ENCODE assay signal across 11 mouse cellular contexts in the genomic region with DNA sequence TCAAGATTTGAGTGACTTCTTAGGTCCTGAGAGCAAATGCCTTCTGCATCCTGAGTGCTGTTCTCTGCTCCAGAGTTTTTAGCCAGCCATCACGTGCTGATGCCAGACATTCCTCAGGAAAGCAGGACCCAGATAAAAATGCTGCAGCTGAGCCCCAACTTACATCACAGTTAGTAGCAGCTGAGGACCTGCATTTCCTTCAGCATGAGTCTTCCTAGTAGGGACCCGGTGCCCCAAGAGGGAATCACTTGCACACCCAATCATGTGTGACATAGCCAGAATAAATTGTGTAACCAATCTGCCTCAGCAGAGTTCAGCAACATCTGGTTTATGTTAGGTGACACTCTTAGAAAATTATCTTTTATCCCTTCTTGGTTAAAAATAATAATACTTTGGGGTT. TPM values are rescaled to one million over a fixed set of nuclear protein-coding genes. Genes with fewer than 3 reads are reported as not detected.
A peak's percentile ranks its signal among the peaks of the same experiment; 100 is the strongest.
DNase-seq lines count a peak whose midpoint lies in the region; ATAC-seq and TF ChIP-seq lines count a peak whose summit lies in the region.
"Had no signal": no experiment of that assay in that cellular context is flagged by ENCODE, and none has a peak within 500 bp of the region (broad histone marks: within the 10 kb centered on the region; RNA-seq: fewer than 3 reads in every experiment).

No protein-coding gene starts in this region.

- no peaks in the 10 kb centered on the region for H3K27me3 ChIP-seq in heart, postnatal 0 days (ENCODE audit: control insufficient read depth, insufficient read depth, low read length)
- H3K27me3 ChIP-seq in intestine, embryonic 16.5 days (replicated peaks; ENCODE audit: control insufficient read depth, insufficient read depth, low read length): no peaks in the 10 kb centered on the region
- H3K27me3 ChIP-seq: forebrain, embryonic 15.5 days; heart, embryonic 15.5 days; kidney, embryonic 15.5 days had no signal

- 4% methylated on average over 2 of the region's 2 CpGs for WGBS in heart, postnatal 0 days
- WGBS in intestine, embryonic 16.5 days: 27% methylated on average over 2 of the region's 2 CpGs

- peak; percentile 75 for DNase-seq in MN1 (ENCODE audit: low spot score)
- peak; percentile 3 for DNase-seq in embryo, embryonic 9.5 days (ENCODE audit: extremely low spot score)
- DNase-seq in heart, postnatal 0 days (ENCODE audit: low spot score): peak; percentile 33
- DNase-seq in lung, postnatal 10 days: peak; percentile 38
- no peak for DNase-seq in right cerebral cortex, postnatal 25 days
- DNase-seq in urinary bladder, postnatal 4 days (ENCODE audit: low spot score in 2 of 2): no peak
- DNase-seq: cerebellum, postnatal 36 days had no signal

- H3K9me3 ChIP-seq in heart, postnatal 0 days (replicated peaks; ENCODE audit: control insufficient read depth, low read length): no peaks in the 10 kb centered on the region
- H3K9me3 ChIP-seq in intestine, embryonic 16.5 days (ENCODE audit: control insufficient read depth, low read length): no peaks in the 10 kb centered on the region
- H3K9me3 ChIP-seq: forebrain, embryonic 15.5 days; heart, embryonic 15.5 days; kidney, embryonic 15.5 days had no signal

- H3K4me1 ChIP-seq in heart, postnatal 0 days (ENCODE audit: control insufficient read depth, insufficient read depth): peaks cover 10% of the 10 kb centered on the region; the same call in 1 of the 2 replicates
- no peaks in the 10 kb centered on the region; the same call in 1 of the 2 replicates for H3K4me1 ChIP-seq in intestine, embryonic 16.5 days (ENCODE audit: control insufficient read depth, insufficient read depth, low read length)
- H3K4me1 ChIP-seq: forebrain, embryonic 15.5 days had no signal

- H3K4me3 ChIP-seq in heart, postnatal 0 days (ENCODE audit: low read depth, low read length): no peak overlapping the region
- no peak overlapping the region for H3K4me3 ChIP-seq in intestine, embryonic 16.5 days (ENCODE audit: low read length)
- H3K4me3 ChIP-seq: forebrain, embryonic 15.5 days; heart, embryonic 15.5 days; kidney, embryonic 15.5 days had no signal

- no peak overlapping the region for H3K4me2 ChIP-seq in heart, postnatal 0 days (ENCODE audit: low read depth, low read length)
- no peak overlapping the region for H3K4me2 ChIP-seq in intestine, embryonic 16.5 days (ENCODE audit: low read depth, low read length)
- H3K4me2 ChIP-seq: forebrain, embryonic 15.5 days; heart, embryonic 15.5 days; kidney, embryonic 15.5 days had no signal

- H3K36me3 ChIP-seq in heart, postnatal 0 days (replicated peaks; ENCODE audit: control insufficient read depth, insufficient read depth, low read length): no peaks in the 10 kb centered on the region
- no peaks in the 10 kb centered on the region for H3K36me3 ChIP-seq in intestine, embryonic 16.5 days (ENCODE audit: control insufficient read depth, insufficient read depth, low read length)
- H3K36me3 ChIP-seq: forebrain, embryonic 15.5 days; heart, embryonic 15.5 days; kidney, embryonic 15.5 days had no signal

- peak; percentile 39 for ATAC-seq in heart, postnatal 0 days (ENCODE audit: insufficient read depth, low read depth)
- no peak for ATAC-seq in intestine, embryonic 16.5 days
- ATAC-seq: forebrain, embryonic 15.5 days had no signal

- no peak for TF ChIP-seq EP300 in heart, postnatal 0 days (IDR thresholded peaks at IDR 0.05; ENCODE audit: low read depth)

- H3K9ac ChIP-seq in heart, postnatal 0 days (replicated peaks; ENCODE audit: low read depth, low read length): no peak overlapping the region
- no peak overlapping the region; the same call in 1 of the 2 replicates for H3K9ac ChIP-seq in intestine, embryonic 16.5 days (ENCODE audit: low read depth, low read length)
- H3K9ac ChIP-seq: forebrain, embryonic 15.5 days; heart, embryonic 15.5 days; kidney, embryonic 15.5 days had no signal

- no peak for TF ChIP-seq CTCF in heart, postnatal 0 days (IDR thresholded peaks at IDR 0.05; ENCODE audit: low read depth)

- H3K27ac ChIP-seq in heart, postnatal 0 days (ENCODE audit: low read depth): no peak overlapping the region
- H3K27ac ChIP-seq in intestine, embryonic 16.5 days (ENCODE audit: low read length): no peak overlapping the region
- H3K27ac ChIP-seq: forebrain, embryonic 15.5 days; heart, embryonic 15.5 days; kidney, embryonic 15.5 days had no signal

RNA-seq across cellular contexts. Expression of a gene that starts 34.7 kb away (rescaled TPM):
- 15.3 and 32.5 TPM in 2 replicates for total RNA-seq in heart, postnatal 0 days (2014; rRNA removed; ENCODE audit: low replicate concordance)
- 45.7 and 49.2 TPM in 2 replicates for polyA plus RNA-seq in heart, postnatal 0 days (2015; fragmentation: Nextera tagmentation; extraction: Ambion mirVana)
- 17.0 and 18.4 TPM in 2 replicates for polyA plus RNA-seq in intestine, embryonic 16.5 days (2015; fragmentation: Nextera tagmentation; extraction: Ambion mirVana)

Comparison
In these comparisons a context has a peak if more than half of its experiments do, and no peak if none do; other contexts are left out.
1. DNase-seq: peak in MN1 (single experiment), embryo, embryonic 9.5 days (single experiment), heart, postnatal 0 days (single experiment) and lung, postnatal 10 days (single experiment); none in right cerebral cortex, postnatal 25 days (single experiment) and urinary bladder, postnatal 4 days (0 of 2).